ENCODE assay signal across 22 mouse cellular contexts in the genomic region with DNA sequence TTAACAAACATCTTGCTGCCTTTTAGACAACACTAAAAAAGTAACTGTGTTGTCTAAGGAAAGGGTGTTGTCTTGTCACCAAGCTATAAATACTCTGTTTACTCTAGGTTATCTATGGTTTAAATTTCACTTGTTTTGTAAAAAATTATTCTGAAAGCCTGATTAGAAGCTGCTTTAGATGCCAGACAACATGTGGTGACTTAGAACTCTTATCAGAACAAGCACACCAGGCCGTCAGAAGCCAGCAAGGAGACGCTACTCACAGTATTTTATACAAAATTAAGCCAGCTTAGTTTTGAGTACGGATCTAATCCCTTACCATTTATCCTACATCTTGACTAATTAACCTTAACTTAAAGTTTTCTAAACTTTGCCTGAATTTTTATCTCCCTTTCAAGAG. TPM values are rescaled to one million over a fixed set of nuclear protein-coding genes. Genes with fewer than 3 reads are reported as not detected.
DNase-seq lines count a peak whose midpoint lies in the region; ATAC-seq and TF ChIP-seq lines count a peak whose summit lies in the region.
"Had no signal": no experiment of that assay in that cellular context is flagged by ENCODE, and none has a peak within 500 bp of the region (broad histone marks: within the 10 kb centered on the region; RNA-seq: fewer than 3 reads in every experiment).

No protein-coding gene starts in this region.

- H3K27me3 ChIP-seq in liver, embryonic 14.5 days (ENCODE audit: control insufficient read depth, insufficient read depth, low read length) = no peaks in the 10 kb centered on the region
- H3K27me3 ChIP-seq in hindbrain, postnatal 0 days (ENCODE audit: insufficient read depth, low read length) = no peaks in the 10 kb centered on the region
- H3K27me3 ChIP-seq: CH12.LX; embryonic facial prominence, embryonic 15.5 days; heart, embryonic 15.5 days; hindbrain, embryonic 13.5 days had no signal

- peak overlapping the region; percentile 33; the same call in 1 of the 2 replicates for H3K27ac ChIP-seq in liver, embryonic 14.5 days
- no peak overlapping the region for H3K27ac ChIP-seq in hindbrain, postnatal 0 days
- H3K27ac ChIP-seq: embryonic facial prominence, embryonic 15.5 days; forebrain, embryonic 12.5 days; heart, adult 2 months; heart, embryonic 15.5 days; hindbrain, embryonic 13.5 days had no signal

- peaks cover 14 to 19% of the 10 kb centered on the region in 2 experiments for H3K4me1 ChIP-seq in liver, embryonic 14.5 days (replicated peaks; ENCODE audit: control insufficient read depth in 2 of 2, insufficient read depth in 2 of 2, low read length in 1 of 2)
- H3K4me1 ChIP-seq in hindbrain, postnatal 0 days (ENCODE audit: insufficient read depth, low read length) = no peaks in the 10 kb centered on the region
- H3K4me1 ChIP-seq: embryonic facial prominence, embryonic 15.5 days; forebrain, embryonic 12.5 days; heart, embryonic 15.5 days had no signal

- TF ChIP-seq EP300 in liver, embryonic 14.5 days (IDR thresholded peaks at IDR 0.05; ENCODE audit: low read depth) = peak; percentile 69

- WGBS in liver, embryonic 14.5 days (ENCODE audit: insufficient replicate concordance) = 6% methylated on average over 3 of the region's 3 CpGs
- WGBS in hindbrain, postnatal 0 days = 83% methylated on average over 3 of the region's 3 CpGs

- peak overlapping the region; percentile 41 for H3K4me2 ChIP-seq in liver, embryonic 14.5 days (ENCODE audit: low read depth)
- H3K4me2 ChIP-seq in hindbrain, postnatal 0 days (ENCODE audit: low read depth, low read length) = no peak overlapping the region
- H3K4me2 ChIP-seq: embryonic facial prominence, embryonic 15.5 days; forebrain, embryonic 12.5 days; heart, embryonic 11.5 days; heart, embryonic 15.5 days; hindbrain, embryonic 13.5 days had no signal

- DNase-seq in c-Kit-positive CD71-positive TER-119-positive erythroid progenitor cells, embryonic 14.5 days (ENCODE audit: low spot score) = peak; percentile 43
- DNase-seq in liver = peak; percentile 20
- peak; percentile 29 to 41 (median 38) for DNase-seq in liver, embryonic 14.5 days (ENCODE audit: low read depth in 3 of 3, low spot score in 3 of 3)
- DNase-seq in spleen, adult 12 weeks (ENCODE audit: low spot score) = no peak
- DNase-seq in hindbrain, postnatal 0 days (ENCODE audit: low spot score) = no peak
- DNase-seq in retina, postnatal 1 day = no peak
- no peak for DNase-seq in lung, postnatal 14 days
- DNase-seq: adrenal gland, adult 8-10 months; cerebellum, adult 11-12 months; cerebellum, adult 9-10 months; embryo, embryonic 11 days; gastrocnemius, postnatal 10 days; heart, adult 2 months; heart, postnatal 14 days had no signal

- peak overlapping the region; percentile 27 for H3K9ac ChIP-seq in liver, embryonic 14.5 days (replicated peaks)
- H3K9ac ChIP-seq in hindbrain, postnatal 0 days (replicated peaks; ENCODE audit: low read length) = no peak overlapping the region
- H3K9ac ChIP-seq: embryonic facial prominence, embryonic 15.5 days; forebrain, embryonic 12.5 days; heart, embryonic 15.5 days; hindbrain, embryonic 13.5 days had no signal

- ATAC-seq in liver, embryonic 14.5 days (ENCODE audit: insufficient read depth) = peak; percentile 81
- peak; percentile 77 for ATAC-seq in megakaryocyte progenitor cell, adult 5-6 weeks (replicated peaks; ENCODE audit: poor library complexity)
- ATAC-seq in hindbrain, postnatal 0 days = no peak
- ATAC-seq: forebrain, embryonic 16.5 days had no signal

- H3K9me3 ChIP-seq in liver, embryonic 14.5 days (ENCODE audit: control insufficient read depth, low read length) = no peaks in the 10 kb centered on the region
- H3K9me3 ChIP-seq in hindbrain, postnatal 0 days (ENCODE audit: low read length) = no peaks in the 10 kb centered on the region
- H3K9me3 ChIP-seq: embryonic facial prominence, embryonic 15.5 days; forebrain, embryonic 12.5 days; heart, embryonic 15.5 days; hindbrain, embryonic 13.5 days had no signal

- H3K36me3 ChIP-seq in liver, embryonic 14.5 days (replicated peaks; ENCODE audit: control insufficient read depth, insufficient read depth, low read depth) = no peaks in the 10 kb centered on the region
- H3K36me3 ChIP-seq in hindbrain, postnatal 0 days (ENCODE audit: insufficient read depth, low read length) = no peaks in the 10 kb centered on the region
- H3K36me3 ChIP-seq: embryonic facial prominence, embryonic 15.5 days; forebrain, embryonic 12.5 days; heart, embryonic 15.5 days; hindbrain, embryonic 13.5 days had no signal

- no peak for TF ChIP-seq CTCF in liver, embryonic 14.5 days (IDR thresholded peaks at IDR 0.05; ENCODE audit: low read depth)
- TF ChIP-seq CTCF in hindbrain, postnatal 0 days (IDR thresholded peaks at IDR 0.05; ENCODE audit: low read depth) = no peak

- H3K4me3 ChIP-seq in liver, embryonic 14.5 days (ENCODE audit: insufficient read depth in 1 of 2, low read depth in 2 of 2, low read length in 2 of 2) = no peak overlapping the region
- no peak overlapping the region for H3K4me3 ChIP-seq in hindbrain, postnatal 0 days (ENCODE audit: low read length)
- H3K4me3 ChIP-seq: embryonic facial prominence, embryonic 15.5 days; forebrain, embryonic 12.5 days; heart, adult 2 months; heart, embryonic 15.5 days; hindbrain, embryonic 13.5 days had no signal

RNA-seq across cellular contexts. Expression of a gene that starts 44.5 kb away (rescaled TPM):
- 1.4 and 2.5 TPM in 2 replicates for polyA plus RNA-seq in liver, embryonic 14.5 days (2012; rRNA removed)
- 4.3 and 5.6 TPM in 2 replicates for polyA plus RNA-seq in liver, embryonic 14.5 days (2014; fragmentation: Nextera tagmentation; extraction: Ambion mirVana)
- 120 and 124 TPM in 2 replicates for total RNA-seq in megakaryocyte progenitor cell, adult 5-6 weeks (2015)
- total RNA-seq in megakaryocyte progenitor cell, adult 5-6 weeks (2017) = 111 and 122 TPM in 2 replicates
- 2.0 and 2.7 TPM in 2 replicates for total RNA-seq in hindbrain, postnatal 0 days (2014; rRNA removed)
- polyA plus RNA-seq in hindbrain, postnatal 0 days (2015; fragmentation: Nextera tagmentation; extraction: Ambion mirVana) = 4.0 and 4.3 TPM in 2 replicates

Comparison
In these comparisons a context has a peak if more than half of its experiments do, and no peak if none do; other contexts are left out.
1. DNase-seq: peak in c-Kit-positive CD71-positive TER-119-positive erythroid progenitor cells, embryonic 14.5 days (single experiment), liver (single experiment) and liver, embryonic 14.5 days (3 of 3); none in spleen, adult 12 weeks (single experiment), hindbrain, postnatal 0 days (single experiment), retina, postnatal 1 day (single experiment) and lung, postnatal 14 days (single experiment).
2. RNA of a gene that starts 44.5 kb away (total RNA-seq): 111 to 124 TPM in megakaryocyte progenitor cell, adult 5-6 weeks; 2.0 to 2.7 TPM in hindbrain, postnatal 0 days; every median in the first group is over 10 times any median in the second.